Mouse (Mus musculus): ENCODE measurements at regions not wholly inside any gene's neighbourhood (a gene's known extent, or its start where the extent isn't known, plus 50 kb on each side); places are given as distances from the start of the nearest gene placed in this dataset.

GRCm38 (mm10) chr7:68907867-68908266, 158.8 kb upstream of the Arrdc4 start:
- TF ChIP-seq CTCF (IDR thresholded peaks at IDR 0.05; ENCODE audit: low read depth) (no peak), EP300 (optimal IDR thresholded peaks at IDR 0.05) (no peak)
